Mouse (Mus musculus): ENCODE results near the gene Sart3. TPM values are rescaled to one million over a fixed set of nuclear protein-coding genes. Genes with fewer than 3 reads are reported as not detected.

Sart3 gene
- polyA plus RNA-seq, 1 experiment: 15.4 TPM

DNA sequence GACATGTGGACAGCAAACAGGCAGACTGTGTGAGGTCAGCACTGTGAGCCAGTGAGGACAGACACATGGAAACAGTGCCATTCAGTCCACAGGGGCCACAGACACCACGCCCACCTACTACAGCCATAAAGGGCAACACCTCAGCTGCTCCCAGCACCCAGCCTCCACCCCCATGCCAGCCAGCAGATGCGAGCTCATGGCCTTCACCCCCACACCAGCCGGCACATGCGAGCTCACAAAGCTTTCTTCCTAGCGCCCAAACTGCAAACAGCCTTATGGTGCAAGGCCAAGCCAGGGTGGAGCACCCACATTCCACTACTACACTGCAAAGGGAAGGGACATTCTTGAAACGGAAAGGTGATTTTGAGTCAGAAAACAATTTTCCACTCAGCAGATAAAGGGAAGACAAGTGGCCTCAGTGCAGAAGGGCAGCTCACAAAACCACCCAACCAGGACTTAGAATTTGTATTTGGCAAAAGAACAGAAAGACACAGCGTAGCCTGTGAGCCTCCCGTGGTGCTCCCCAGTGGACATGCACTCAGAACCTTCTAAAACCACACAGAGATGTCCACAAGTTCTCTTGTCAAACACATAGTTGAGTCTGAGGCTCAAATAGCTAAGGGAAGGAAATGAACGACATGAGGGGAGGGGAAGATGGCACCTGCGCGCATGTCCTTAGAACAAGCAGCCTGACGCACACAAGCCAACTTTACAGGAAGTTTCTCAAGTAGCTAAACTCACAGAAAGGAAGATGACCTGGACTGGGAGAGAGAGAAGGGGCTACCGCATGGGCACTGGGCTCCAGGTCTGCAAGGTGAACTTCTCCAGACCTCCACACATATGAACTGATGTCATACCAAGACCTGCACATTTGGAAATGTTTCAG is 6.4 kb downstream of the Sart3 start:
- DNase-seq (ENCODE audit: low read depth): no peak

DNA sequence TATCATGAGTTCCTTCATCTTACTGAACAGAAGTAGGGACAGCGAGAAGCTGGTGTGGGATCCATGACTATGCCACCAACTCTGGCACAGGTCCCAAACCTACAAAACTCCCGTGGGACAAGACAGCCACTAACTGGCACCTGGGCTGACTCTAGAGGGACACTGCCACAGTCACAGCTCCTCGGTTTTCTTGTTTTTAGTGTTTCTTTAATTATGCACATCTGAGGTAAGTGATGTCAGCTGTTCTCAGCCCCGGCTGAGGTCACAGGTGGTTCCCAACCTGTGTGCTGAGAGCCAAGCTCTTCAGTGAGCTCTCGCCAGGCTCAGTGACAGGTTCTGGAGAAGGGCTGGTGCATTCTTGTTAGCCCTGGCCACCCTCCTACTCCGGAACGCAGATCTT is 7.9 kb downstream of the Sart3 start:
- DNase-seq (ENCODE audit: low read depth): no peak

- DNase-seq (ENCODE audit: low read depth): no peak
Measured at GRCm38 (mm10) chr5:113761585-113761984, 10.7 kb downstream of the Sart3 start.

DNA sequence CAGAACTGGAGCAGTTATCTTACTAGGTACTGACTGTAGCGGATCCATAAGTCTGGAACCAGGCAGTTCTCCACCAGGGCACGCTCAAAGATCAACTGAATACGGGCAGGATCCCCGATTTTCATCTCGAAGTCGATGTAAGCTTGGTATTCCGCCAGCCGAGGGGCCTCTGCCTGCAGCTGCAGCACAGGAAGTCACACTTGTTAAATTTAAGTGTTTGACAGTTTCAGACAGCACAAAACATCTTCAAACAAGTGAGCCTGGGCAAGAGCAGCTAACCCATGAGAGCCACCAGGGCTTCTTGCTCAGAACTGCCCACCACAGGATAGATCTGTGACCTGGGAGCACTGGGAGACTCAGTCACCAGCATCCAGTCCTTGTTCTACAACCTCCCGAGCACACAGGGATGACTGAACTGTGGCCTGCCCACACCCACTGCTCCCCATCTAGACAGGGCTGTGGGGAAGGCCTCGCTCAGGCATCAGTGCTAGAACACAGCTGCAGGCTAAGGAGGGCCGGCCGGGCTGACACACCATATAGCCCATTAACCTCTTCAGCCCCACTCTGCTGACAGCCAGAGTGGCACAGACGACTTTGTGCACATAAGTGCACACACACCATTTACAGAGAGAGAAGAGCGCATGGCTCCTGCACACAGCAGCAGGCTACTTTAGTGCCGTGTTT is 16.8 kb downstream of the Sart3 start:
- DNase-seq (ENCODE audit: low read depth): no peak

GRCm38 (mm10) chr5:113751521-113752157 is 20.7 kb downstream of the Sart3 start:
- DNase-seq (ENCODE audit: low read depth): no peak

- DNase-seq (ENCODE audit: low read depth): no peak
Measured at GRCm38 (mm10) chr5:113748556-113749331, 23.6 kb downstream of the Sart3 start.

DNA sequence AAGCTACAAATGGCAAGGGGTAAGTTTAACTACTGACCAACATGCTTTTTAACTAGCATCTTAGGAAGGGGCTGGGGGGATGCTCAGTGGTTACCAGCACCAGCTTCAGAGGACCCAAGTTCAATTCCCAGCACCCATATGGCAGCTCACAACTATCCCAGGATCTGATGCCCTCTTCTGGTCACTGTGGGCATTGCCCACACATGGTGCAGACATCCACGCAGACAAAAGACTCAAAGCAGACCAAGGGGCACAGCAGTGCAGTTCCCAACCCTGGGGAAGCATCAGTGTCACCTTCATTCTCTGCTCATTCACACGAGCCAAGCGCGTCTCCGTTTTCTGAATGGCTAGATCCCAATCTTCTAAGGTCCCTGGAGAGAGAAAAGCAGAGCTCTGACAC is 24.7 kb downstream of the Sart3 start:
- no peak for DNase-seq (ENCODE audit: low read depth)

DNA sequence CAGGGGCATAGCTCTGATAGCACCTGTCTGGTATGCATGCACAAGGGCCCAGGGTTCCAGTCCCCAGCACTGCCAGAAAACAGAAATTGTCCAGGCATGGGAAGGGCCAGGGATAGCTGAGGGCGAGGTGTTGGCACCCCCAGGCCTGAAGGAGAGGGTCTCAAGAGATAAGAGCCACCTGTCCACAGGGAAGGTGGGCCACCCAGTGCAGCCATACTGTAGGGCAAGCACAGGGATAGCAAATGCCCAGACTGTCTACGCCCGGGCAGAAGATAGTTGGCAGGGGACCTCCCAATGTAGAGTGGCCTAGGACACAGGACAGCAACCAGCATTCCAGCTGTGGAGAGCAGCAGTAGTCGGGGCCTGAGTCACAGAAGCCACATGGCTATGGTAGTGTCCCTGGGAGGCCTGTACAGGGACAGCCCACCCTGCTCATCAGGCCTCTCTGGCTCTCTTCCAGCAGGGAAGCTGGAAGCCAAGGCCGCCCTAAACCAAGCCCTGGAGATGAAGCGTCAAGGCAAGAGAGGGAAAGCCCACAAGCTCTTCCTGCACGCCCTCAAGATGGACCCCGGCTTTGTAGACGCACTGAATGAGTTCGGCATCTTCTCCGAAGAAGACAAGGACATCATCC is 34.6 kb downstream of the Sart3 start:
- DNase-seq (ENCODE audit: low read depth): no peak

- no peak for DNase-seq (ENCODE audit: low read depth)
Measured at GRCm38 (mm10) chr5:113736522-113737164, 35.7 kb downstream of the Sart3 start.

DNA sequence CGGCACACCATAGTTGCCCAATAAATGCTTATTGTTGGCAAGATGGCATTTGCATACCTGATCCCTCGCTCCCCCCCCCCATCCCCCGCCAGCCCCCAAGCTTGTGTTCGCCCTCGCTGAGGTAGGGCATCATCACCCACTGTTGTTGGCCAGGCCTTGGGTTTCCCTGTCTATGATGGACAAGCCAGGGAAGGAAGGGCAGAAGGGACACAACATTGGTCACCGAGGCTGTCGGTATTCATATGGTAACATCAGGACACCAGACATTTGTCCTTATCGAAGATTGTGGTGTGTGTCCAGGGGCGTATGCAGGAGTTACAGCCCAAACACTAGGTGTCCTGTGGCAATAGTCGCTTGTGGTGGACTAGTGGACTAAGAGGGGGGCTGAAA is 36.2 kb downstream of the Sart3 start:
- no peak for DNase-seq (ENCODE audit: low read depth)

DNA sequence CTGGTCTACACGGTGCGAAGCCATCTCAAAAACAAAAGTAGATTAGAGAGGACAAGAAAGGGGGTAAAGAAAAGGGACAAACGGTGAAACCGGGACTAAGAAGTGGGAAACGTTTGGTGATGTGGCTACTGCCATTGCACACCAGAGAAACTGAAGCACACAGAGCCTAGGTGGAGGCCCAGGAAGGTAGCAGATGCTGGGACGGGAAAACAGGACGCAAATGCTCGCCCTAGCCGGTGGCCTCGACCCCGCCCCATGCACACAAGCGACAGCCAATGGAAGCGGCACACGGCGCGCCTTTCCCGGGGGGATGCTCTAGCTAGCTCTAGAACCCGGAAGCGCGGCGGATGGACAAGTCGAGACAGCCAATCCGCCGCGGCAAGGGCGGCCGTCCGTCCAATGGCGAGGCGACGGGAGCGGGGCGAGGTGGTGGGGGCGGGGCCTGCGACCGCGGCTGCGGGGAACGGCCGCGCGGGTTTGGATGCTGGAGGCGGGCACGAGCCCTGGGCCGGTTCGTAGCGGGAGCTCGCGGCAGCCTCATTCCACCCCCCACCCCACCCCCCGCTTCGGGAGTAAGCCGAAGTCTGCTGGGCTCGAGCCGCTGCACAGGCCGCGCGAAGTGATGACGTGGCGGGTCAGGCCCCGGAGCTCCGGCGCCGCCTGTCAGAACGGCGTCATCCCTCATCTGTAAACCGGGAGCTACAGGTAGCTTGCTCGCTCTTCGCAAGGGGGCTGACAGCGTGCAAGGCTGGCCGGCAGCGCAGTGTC is 36.8 kb downstream of the Sart3 start, which contains the start of gene Ficd:
Gene Ficd, plus strand, starts transcription at position 459 of the 768 bp plus-strand sequence.
- DNase-seq (ENCODE audit: low read depth): peak; percentile 67

- DNase-seq (ENCODE audit: low read depth): no peak
Measured at GRCm38 (mm10) chr5:113735023-113735344, 37.3 kb downstream of the Sart3 start.

- DNase-seq (ENCODE audit: low read depth): no peak
Measured at GRCm38 (mm10) chr5:113734376-113734775, 37.9 kb downstream of the Sart3 start.

GRCm38 (mm10) chr5:113732182-113732581 is 40.1 kb downstream of the Sart3 start:
- no peak for DNase-seq (ENCODE audit: low read depth)

- DNase-seq (ENCODE audit: low read depth): no peak
Measured at GRCm38 (mm10) chr5:113731174-113731573, 41.1 kb downstream of the Sart3 start.

GRCm38 (mm10) chr5:113730641-113731121 is 41.6 kb downstream of the Sart3 start:
- no peak for DNase-seq (ENCODE audit: low read depth)

DNA sequence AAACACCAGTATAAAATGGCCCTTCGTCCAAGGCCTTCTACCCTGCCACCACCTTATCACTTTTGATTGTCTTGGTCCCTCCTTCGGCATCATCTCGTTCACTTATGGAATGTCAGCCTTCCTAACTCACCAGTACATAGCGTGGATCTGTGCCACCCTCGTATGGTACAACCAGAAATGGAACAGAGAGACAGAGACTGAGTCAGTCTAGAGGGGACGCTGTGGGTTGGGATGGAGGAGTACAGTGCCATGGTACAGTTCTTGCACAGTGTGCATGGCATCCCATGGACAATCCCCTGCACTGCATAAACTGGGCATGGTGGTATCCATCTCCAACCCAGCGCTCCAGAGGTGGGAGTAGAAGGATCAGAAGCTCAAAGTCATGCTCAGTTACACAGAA is 43.6 kb downstream of the Sart3 start:
- no peak for DNase-seq (ENCODE audit: low read depth)

DNA sequence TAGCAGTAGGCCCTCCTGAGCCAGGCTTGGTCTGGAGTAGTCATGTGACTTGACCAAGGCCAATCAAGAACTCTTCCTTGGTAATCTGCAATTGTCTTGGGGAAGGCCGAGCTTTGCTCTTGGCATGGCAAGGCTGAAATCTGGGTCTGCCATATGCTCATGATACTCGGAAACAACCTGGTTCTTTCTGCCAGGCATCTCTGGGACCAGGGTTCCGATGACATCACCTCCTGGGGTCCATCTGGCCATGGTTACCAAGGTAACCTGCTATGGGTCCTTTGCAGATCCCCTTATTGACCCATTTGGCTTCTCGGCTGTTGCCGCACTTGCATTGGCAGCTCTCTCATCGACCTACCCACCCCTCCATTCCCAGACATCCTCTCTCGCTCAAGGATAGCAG is 44.3 kb downstream of the Sart3 start:
- no peak for DNase-seq (ENCODE audit: low read depth)

DNA sequence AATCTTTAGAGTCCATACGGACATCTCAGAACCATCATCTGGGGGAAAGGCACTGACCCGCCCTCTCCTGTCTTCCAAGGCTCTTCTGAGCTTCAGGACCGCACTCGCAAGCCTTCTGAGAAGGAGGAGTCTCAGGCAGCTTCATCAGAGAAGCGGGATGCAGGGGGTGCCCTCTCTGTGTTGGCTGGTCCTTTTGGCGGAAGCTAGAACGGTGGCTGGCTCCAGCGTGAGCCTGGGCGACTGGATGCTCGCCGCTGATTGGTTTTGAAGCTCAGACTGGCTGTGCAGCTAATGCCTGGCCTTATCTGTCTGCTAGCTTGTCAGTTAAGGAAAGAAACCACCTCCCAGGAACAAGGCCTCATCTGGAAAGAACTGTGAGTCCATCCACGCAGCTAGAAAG is 45.1 kb downstream of the Sart3 start:
- DNase-seq (ENCODE audit: low read depth): no peak

- no peak for DNase-seq (ENCODE audit: low read depth)
Measured at GRCm38 (mm10) chr5:113726618-113727017, 45.7 kb downstream of the Sart3 start.
